Mouse (Mus musculus): ENCODE measurements around the gene Ncf1. TPM values are rescaled to one million over a fixed set of nuclear protein-coding genes. Genes with fewer than 3 reads are reported as not detected.

The Ncf1 gene
- total RNA-seq, 1 experiment from 2014 or later: 52.0 TPM

GRCm38 (mm10) chr5:134248608-134249244, 19.3 kb upstream of the Ncf1 start:
- no peak for ATAC-seq (replicated peaks; ENCODE audit: low read depth, poor library complexity, severe bottlenecking)

- no peak for ATAC-seq (replicated peaks; ENCODE audit: low read depth, poor library complexity, severe bottlenecking)
Measured at GRCm38 (mm10) chr5:134246146-134246545, 16.7 kb upstream of the Ncf1 start.

DNA sequence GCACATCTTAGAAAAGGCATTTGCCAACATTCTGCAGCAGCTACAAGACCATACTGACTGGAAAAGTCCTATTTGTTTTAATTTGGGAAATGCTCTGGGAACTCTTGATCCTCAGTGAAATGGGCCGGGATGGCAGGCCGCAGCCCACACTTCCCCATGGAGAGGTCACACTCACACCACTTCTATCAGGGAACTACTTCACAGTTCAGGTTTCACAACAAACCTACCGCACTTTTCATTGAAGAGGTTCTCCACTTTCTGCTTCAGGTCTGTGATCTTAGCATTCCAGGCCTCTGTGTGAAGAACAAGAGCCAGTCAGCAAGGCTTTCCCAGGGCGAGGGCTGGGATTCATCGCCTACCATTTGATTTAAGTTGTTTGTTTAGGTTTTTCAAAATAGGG, 15.5 kb upstream of the Ncf1 start:
- ATAC-seq (replicated peaks; ENCODE audit: low read depth, poor library complexity, severe bottlenecking): no peak

DNA sequence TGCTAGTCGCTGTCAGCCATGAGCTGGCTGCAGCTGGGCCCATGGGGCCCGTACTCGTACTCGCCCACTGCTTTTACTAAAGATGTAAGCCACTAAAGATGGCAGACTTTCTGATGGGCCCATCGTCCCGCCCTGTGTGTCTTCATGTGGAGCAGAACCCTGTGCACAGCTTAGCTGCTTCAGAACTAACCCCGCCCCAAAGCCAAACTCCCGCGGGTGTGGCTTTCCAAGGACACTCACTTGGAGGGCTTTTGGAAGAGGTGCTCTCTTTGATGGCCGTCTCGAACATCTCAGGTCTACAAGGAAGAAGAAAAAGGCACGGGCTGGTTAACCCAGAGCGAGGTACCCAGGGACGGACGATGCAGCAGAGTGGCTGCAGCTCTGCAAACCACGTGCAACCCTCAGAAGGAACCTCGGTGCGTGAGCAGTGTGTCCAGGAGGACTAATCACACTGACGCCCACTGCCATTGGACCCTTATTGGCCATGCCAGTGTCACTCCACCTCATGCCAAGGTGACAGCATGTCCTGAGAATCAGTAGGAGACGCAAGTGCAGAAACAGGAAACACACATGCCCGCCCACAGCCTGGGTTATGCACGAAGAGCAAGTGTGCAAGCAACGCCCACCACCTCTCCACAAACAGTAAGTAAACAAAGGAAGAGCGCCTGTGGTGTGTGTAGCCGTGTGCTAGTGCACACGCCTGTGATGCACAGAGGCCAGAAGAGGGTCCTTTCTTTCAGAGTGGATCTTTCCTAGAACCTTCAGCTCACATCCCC, 14.4 kb upstream of the Ncf1 start:
- ATAC-seq (replicated peaks; ENCODE audit: low read depth, poor library complexity, severe bottlenecking): 0 out of 2 replicates have a peak, but pooled peaks have one; percentile 10

DNA sequence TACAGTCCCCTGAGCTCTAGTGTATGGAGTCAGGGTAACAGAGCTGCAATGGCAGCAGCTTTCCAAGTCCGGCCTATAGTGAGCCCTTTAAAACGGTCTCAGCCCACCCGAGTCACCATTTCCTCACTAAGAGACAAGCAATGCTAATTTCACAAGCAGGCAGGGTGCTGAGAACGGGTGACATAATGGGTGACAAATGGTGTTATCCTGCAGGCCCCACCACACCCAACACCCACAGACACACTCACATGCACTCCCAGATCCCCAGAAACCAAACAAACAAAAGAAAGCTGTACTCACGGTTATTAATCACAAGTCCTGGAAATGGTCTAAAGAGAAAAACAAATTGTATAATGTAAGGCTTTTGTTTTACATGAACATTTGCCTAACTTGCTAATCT, 12.4 kb upstream of the Ncf1 start:
- ATAC-seq (replicated peaks; ENCODE audit: low read depth, poor library complexity, severe bottlenecking): no peak

DNA sequence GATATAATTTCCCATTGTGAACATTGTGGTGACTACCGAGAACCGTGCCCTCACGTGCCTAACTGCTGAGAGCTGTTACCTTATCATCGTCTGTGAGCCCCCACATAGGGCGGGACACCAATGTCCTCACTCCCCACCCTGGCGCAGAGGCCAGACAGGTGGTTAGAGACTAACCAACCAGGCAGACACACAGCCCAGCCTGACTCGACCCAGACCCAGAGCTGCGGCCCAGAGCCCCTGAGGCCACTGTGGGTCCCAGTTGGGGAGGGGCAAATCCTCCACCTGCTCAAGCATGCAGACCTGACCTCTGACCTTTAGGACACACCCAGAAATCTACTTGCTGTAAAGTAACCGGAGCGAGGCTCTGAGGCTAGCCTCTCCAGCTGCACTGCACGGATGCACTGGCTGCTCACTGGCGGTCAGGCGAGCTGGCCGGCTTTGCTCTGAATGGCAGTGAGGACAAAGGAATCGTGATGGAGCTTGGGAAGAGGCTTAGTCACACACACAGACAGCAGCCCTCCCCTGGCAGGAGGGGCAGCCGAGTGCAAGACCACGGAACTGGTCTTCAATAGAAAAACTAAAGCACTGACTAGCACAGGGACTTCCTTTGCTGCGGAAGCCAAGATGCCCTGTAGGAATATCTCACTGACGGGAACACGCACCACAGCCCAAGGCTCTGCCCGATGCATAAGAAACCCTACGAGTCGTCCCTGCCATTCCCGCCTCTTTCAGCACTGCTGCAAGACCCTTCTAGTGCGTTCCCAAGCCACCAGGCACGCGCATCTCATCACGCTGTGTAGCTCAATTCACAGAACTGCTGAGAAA, 8.7 kb upstream of the Ncf1 start:
- 0 out of 2 replicates have a peak, but pooled peaks have one; percentile 4 for ATAC-seq (replicated peaks; ENCODE audit: low read depth, poor library complexity, severe bottlenecking)

GRCm38 (mm10) chr5:134237508-134237907, 8.1 kb upstream of the Ncf1 start:
- no peak for ATAC-seq (replicated peaks; ENCODE audit: low read depth, poor library complexity, severe bottlenecking)

DNA sequence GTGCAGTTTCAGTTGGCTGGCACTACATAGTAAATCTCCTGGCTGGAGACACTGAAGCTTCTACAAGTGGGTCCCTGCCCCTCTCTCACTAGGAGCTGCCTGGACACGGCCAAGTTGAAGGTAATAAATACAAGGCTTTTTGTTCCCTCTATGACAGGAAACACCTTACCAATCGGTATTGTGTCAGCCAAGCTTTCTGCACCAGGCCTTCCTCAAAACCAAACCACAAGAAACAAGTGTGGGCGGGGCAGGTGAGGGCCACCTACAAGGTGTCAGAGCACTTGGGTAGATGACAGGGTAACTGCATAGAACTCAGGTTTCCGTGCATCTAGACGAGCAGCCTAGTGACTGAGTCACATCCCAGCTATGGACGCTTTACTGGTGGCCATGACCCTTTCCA, 7.4 kb upstream of the Ncf1 start:
- peak; percentile 39 for ATAC-seq (replicated peaks; ENCODE audit: low read depth, poor library complexity, severe bottlenecking)

- ATAC-seq (replicated peaks; ENCODE audit: low read depth, poor library complexity, severe bottlenecking): no peak
Measured at GRCm38 (mm10) chr5:134236241-134236640, 6.8 kb upstream of the Ncf1 start.

DNA sequence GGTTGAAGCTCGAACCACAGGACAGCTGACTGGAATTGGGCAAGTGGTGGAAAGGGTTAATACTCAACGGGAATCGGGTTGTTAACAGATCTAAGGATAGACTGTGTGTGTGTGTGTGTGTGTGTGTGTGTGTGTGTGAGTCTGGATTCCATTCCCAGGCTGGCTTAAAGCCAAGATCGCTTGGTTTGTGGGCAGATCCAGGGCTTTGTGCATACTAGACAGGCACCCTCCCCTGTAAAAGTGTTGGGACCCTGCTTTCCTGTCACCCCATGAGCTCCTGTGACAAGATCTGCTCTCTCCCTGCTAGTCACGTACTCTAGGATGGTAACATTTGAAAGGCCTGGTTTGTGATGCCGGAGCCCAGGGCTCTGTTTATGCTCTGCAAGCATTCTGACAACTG, 5.7 kb upstream of the Ncf1 start:
- ATAC-seq (replicated peaks; ENCODE audit: low read depth, poor library complexity, severe bottlenecking): no peak

GRCm38 (mm10) chr5:134234205-134234604, 4.8 kb upstream of the Ncf1 start:
- ATAC-seq (replicated peaks; ENCODE audit: low read depth, poor library complexity, severe bottlenecking): no peak

GRCm38 (mm10) chr5:134233244-134233651, 3.8 kb upstream of the Ncf1 start:
- ATAC-seq (replicated peaks; ENCODE audit: low read depth, poor library complexity, severe bottlenecking): no peak

- peak; percentile 50 for ATAC-seq (replicated peaks; ENCODE audit: low read depth, poor library complexity, severe bottlenecking)
Measured at GRCm38 (mm10) chr5:134232568-134232967, 3.1 kb upstream of the Ncf1 start.

- ATAC-seq (replicated peaks; ENCODE audit: low read depth, poor library complexity, severe bottlenecking): peak; percentile 19
Measured at GRCm38 (mm10) chr5:134232111-134232510, 2.7 kb upstream of the Ncf1 start.

- ATAC-seq (replicated peaks; ENCODE audit: low read depth, poor library complexity, severe bottlenecking): peak; percentile 33
Measured at GRCm38 (mm10) chr5:134231376-134231775, 2.0 kb upstream of the Ncf1 start.

DNA sequence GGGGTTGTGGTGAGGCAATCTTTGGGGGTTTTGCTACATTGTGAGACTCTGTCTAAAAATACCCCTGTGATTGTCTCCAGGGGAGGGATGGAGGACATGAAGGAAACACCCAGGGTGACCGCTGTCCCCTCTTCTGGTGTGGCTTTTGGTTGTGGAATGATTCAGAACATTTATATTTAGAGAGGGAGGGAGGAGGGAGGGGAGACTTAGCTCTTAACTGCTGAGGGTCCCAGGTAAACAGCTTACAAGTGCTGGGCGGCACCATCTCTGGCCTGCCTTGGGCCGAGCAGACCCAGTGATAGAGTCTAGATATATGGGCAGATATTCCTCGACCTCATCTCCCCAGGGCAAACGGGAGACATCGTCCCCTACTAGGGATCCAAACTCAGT, 1.2 kb downstream of the Ncf1 start:
- peak; percentile 26 for ATAC-seq (replicated peaks; ENCODE audit: low read depth, poor library complexity, severe bottlenecking)

- ATAC-seq (replicated peaks; ENCODE audit: low read depth, poor library complexity, severe bottlenecking): no peak
Measured at GRCm38 (mm10) chr5:134227574-134228248, 1.7 kb downstream of the Ncf1 start.

DNA sequence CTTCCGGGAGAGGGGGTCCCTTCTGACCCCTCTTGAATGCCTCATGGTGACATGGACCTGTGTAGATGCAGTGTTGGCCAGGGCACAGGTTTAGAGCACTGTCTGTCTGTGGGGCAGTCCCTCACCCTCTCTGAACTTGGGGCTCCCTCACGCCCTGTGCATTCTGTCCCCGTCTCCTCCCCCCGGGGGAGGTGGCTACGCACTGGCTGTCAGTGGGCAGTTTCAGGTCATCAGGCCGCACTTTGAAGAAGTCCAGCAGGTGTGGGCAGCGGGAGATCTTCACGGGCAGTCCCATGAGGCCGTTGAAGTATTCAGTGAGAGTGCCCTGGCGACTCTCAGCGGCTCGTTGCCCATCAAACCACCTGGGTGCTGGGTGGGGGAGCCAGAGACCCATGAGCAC, 2.5 kb downstream of the Ncf1 start:
- no peak for ATAC-seq (replicated peaks; ENCODE audit: low read depth, poor library complexity, severe bottlenecking)

DNA sequence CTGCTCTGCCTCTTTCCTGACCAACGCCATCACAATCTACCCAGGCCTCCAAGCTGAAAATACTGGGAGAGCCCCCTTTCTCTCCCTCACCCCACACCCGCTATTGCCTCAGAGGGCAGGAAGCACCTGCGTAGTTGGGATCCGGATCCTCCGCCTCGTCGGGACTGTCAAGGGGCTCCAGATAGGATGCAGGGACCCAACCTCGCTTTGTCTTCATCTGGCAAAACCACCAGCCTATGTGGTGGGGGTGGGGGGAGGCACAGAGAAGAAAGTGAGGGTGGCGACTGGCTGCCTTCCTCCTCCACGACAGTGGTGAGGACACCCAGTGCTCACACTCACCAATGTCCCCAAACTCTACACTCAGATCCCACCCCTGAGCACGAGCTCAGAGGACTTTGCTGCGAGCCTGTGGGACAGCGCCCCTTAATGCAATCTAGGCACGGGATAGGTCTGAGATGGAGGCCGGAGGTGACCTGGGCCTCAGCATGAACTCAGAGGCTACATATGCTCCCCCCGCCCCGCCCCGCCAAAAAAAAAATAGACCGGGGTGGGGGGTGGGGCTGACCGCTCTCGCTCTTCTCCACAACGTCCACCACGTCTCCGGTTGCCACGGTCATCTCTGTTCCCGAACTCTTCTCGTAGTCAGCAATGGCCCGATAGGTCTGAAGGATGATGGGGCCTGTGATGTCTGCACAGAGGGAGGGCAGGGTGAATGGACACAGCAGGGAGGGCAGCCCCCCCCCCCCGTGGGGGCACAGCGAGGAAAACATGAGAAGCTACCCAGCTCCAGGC, 4.1 kb downstream of the Ncf1 start:
- peak; percentile 34 for ATAC-seq (replicated peaks; ENCODE audit: low read depth, poor library complexity, severe bottlenecking)

Measured in common myeloid progenitor, adult 5-6 weeks (primary cell).